Mouse (Mus musculus): ENCODE results near the gene Lrp1. TPM values are rescaled to one million over a fixed set of nuclear protein-coding genes. Genes with fewer than 3 reads are reported as not detected.

Lrp1 gene
- polyA plus RNA-seq (2012; rRNA removed) (261 and 271 TPM in 2 replicates), polyA plus RNA-seq (2014; fragmentation: Nextera tagmentation; extraction: Ambion mirVana) (146 and 172 TPM in 2 replicates)

DNA sequence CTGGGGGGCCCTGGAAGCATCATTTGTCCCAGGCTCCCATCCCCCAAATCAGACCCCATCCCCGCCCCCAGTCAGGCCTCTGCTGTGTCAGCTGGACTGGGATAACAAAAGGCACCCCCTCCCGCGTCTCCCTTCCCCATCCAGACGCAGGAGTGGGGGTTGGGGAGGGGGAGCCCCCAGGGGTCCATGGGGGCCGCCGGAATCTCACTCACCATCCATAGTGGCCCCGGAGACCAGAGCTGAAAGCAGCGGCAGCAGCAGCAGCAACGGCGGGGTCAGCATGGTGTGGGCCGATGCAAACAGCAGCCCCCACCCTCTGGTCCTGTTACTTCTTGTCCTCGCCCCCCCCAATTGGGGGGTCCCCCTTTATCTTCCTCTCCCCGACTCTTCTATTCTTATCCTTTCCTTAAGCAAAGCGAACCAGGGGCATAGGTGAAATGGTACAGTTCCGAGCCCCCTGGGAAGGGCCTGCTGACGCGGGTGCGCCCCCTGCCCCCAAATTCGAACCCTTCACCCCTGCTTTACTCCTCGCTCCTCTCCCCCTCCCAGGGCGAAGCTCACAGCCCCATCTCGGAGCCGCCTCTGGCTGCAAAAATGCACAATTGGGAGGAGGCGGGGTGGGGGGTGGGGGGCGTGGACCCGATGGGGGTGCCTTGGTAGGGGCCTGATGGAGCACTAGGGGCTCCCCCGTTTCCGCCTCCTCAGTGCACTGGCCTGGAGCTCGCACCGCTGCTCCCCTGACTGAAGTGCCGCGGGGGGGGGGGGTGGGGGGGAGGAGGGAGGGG is at the start of gene Lrp1:
Gene Lrp1 (minus strand): TSS at position 743 of the 785 bp plus-strand sequence.
- peaks cover 4% of the 10 kb centered on the region; the same call in 1 of the 2 replicates for H3K36me3 ChIP-seq (ENCODE audit: control insufficient read depth, insufficient read depth, low read length)
- H3K27me3 ChIP-seq (ENCODE audit: control insufficient read depth, insufficient read depth, low read length) = no peaks in the 10 kb centered on the region
- peak within 1 kb of the TSS; percentile 89 for H3K4me3 ChIP-seq (replicated peaks; ENCODE audit: low read length)
- H3K9me3 ChIP-seq (ENCODE audit: control insufficient read depth, low read length) = no peaks in the 10 kb centered on the region
- peak within 1 kb of the TSS; percentile 90 for H3K4me2 ChIP-seq (replicated peaks; ENCODE audit: low read depth, low read length, severe bottlenecking)
- peak; percentile 78 for ATAC-seq (ENCODE audit: low FRiP score, low read depth)
- peak; percentile 82 for DNase-seq (ENCODE audit: low spot score)
- 0 out of 2 replicates have a peak, but pooled peaks have one; percentile 9 for TF ChIP-seq POLR2A (IDR thresholded peaks at IDR 0.05; ENCODE audit: borderline replicate concordance, extremely low read depth, insufficient read depth, insufficient read length)
- peak within 1 kb of the TSS; percentile 84 for H3K9ac ChIP-seq (ENCODE audit: low read depth, low read length, severe bottlenecking)
- peak within 1 kb of the TSS; percentile 94 for H3K27ac ChIP-seq (replicated peaks; ENCODE audit: low read depth, low read length)
- peaks cover 39% of the 10 kb centered on the region for H3K4me1 ChIP-seq (ENCODE audit: control insufficient read depth, insufficient read depth, low read length)
- WGBS = under 1% methylated on average over 21 of the region's 32 CpGs

- H3K4me2 ChIP-seq (replicated peaks; ENCODE audit: low read depth, low read length, severe bottlenecking) = no peak overlapping the region
- 78% methylated on average over 2 of the region's 2 CpGs for WGBS
- DNase-seq (ENCODE audit: low spot score) (no peak), ATAC-seq (ENCODE audit: low FRiP score, low read depth) (no peak)
- peaks cover 18% of the 10 kb centered on the region for H3K4me1 ChIP-seq (ENCODE audit: control insufficient read depth, insufficient read depth, low read length)
- no peaks in the 10 kb centered on the region for H3K36me3 ChIP-seq (ENCODE audit: control insufficient read depth, insufficient read depth, low read length)
- no peaks in the 10 kb centered on the region for H3K27me3 ChIP-seq (ENCODE audit: control insufficient read depth, insufficient read depth, low read length)
- no peaks in the 10 kb centered on the region for H3K9me3 ChIP-seq (ENCODE audit: control insufficient read depth, low read length)
- TF ChIP-seq POLR2A (IDR thresholded peaks at IDR 0.05; ENCODE audit: borderline replicate concordance, extremely low read depth, insufficient read depth, insufficient read length) = no peak
- no peak overlapping the region for H3K9ac ChIP-seq (ENCODE audit: low read depth, low read length, severe bottlenecking)
- no peak overlapping the region for H3K27ac ChIP-seq (replicated peaks; ENCODE audit: low read depth, low read length)
- no peak overlapping the region for H3K4me3 ChIP-seq (replicated peaks; ENCODE audit: low read length)
Measured at GRCm38 (mm10) chr10:127670185-127670584, 49.2 kb upstream of the Lrp1 start.

DNA sequence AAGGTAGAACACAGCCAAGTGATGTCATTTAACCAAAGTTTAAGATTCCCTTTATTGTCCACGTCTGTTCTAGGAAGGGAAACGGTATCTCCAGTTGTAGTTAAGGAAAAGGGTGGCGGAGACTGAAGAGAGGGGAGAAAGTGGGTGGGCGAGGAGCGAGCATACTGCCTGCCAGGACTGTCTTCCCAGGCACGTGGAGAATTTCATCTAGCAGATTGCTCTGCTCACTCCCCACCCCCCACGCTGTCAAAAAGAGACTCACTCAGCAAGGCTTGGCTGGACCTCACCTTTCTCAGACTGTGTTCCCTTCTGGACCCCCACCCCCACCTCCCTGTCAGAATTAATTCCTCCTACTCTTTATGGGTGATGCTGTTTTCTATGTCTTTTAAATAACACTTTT is 48.2 kb upstream of the Lrp1 start:
- Histone ChIP-seq H3K27me3 (ENCODE audit: control insufficient read depth, insufficient read depth, low read length) (no peaks in the 10 kb centered on the region), H3K9ac (ENCODE audit: low read depth, low read length, severe bottlenecking) (peak overlapping the region; percentile 79), H3K4me3 (replicated peaks; ENCODE audit: low read length) (peak overlapping the region; percentile 55), H3K4me2 (replicated peaks; ENCODE audit: low read depth, low read length, severe bottlenecking) (peak overlapping the region; percentile 54), H3K9me3 (ENCODE audit: control insufficient read depth, low read length) (no peaks in the 10 kb centered on the region), H3K4me1 (ENCODE audit: control insufficient read depth, insufficient read depth, low read length) (peaks cover 28% of the 10 kb centered on the region), H3K27ac (replicated peaks; ENCODE audit: low read depth, low read length) (peak overlapping the region; percentile 98), H3K36me3 (ENCODE audit: control insufficient read depth, insufficient read depth, low read length) (peaks cover 8% of the 10 kb centered on the region)
- ATAC-seq (ENCODE audit: low FRiP score, low read depth) (no peak), DNase-seq (ENCODE audit: low spot score) (peak; percentile 50)
- TF ChIP-seq POLR2A (IDR thresholded peaks at IDR 0.05; ENCODE audit: borderline replicate concordance, extremely low read depth, insufficient read depth, insufficient read length) = no peak
- whole genome bisulfite sequencing = 5% methylated on average over 7 of the region's 7 CpGs

GRCm38 (mm10) chr10:127668093-127669050 is 47.4 kb upstream of the Lrp1 start, which contains the start of gene Nab2:
Gene Nab2 (minus strand): TSS chr10:127668568.
- TF ChIP-seq POLR2A (IDR thresholded peaks at IDR 0.05; ENCODE audit: borderline replicate concordance, extremely low read depth, insufficient read depth, insufficient read length) = peak; percentile 55; the same call in 1 of the 2 replicates
- ATAC-seq (ENCODE audit: low FRiP score, low read depth) (peak; percentile 32), DNase-seq (ENCODE audit: low spot score) (peak; percentile 82)
- H3K9me3 ChIP-seq (ENCODE audit: control insufficient read depth, low read length) = no peaks in the 10 kb centered on the region
- no peaks in the 10 kb centered on the region for H3K27me3 ChIP-seq (ENCODE audit: control insufficient read depth, insufficient read depth, low read length)
- peaks cover 36% of the 10 kb centered on the region for H3K4me1 ChIP-seq (ENCODE audit: control insufficient read depth, insufficient read depth, low read length)
- H3K4me2 ChIP-seq (replicated peaks; ENCODE audit: low read depth, low read length, severe bottlenecking) = peak within 1 kb of the TSS; percentile 54
- peak within 1 kb of the TSS; percentile 55 for H3K4me3 ChIP-seq (replicated peaks; ENCODE audit: low read length)
- H3K36me3 ChIP-seq (ENCODE audit: control insufficient read depth, insufficient read depth, low read length) = peaks cover 16% of the 10 kb centered on the region
- peak within 1 kb of the TSS; percentile 98 for H3K27ac ChIP-seq (replicated peaks; ENCODE audit: low read depth, low read length)
- under 1% methylated on average over 39 of the region's 40 CpGs for WGBS
- peak within 1 kb of the TSS; percentile 79 for H3K9ac ChIP-seq (ENCODE audit: low read depth, low read length, severe bottlenecking)
